In genomic region chr9:88409978-88410377, GRCm38 (mm10) we compare ENCODE assay signal across 31 mouse cellular contexts. TPM values are rescaled to one million over a fixed set of nuclear protein-coding genes. Genes with fewer than 3 reads are reported as not detected.
"Had no signal": no experiment of that assay in that cellular context is flagged by ENCODE, and none has a peak within 500 bp of the region (broad histone marks: within the 10 kb centered on the region; RNA-seq: fewer than 3 reads in every experiment).

No protein-coding gene starts in this region.

- ATAC-seq: forebrain, embryonic 13.5 days; forebrain, embryonic 14.5 days; forebrain, embryonic 15.5 days; forebrain, embryonic 16.5 days; forebrain, postnatal 0 days had no signal

- H3K9ac ChIP-seq: embryonic facial prominence, embryonic 12.5 days; embryonic facial prominence, embryonic 13.5 days; embryonic facial prominence, embryonic 15.5 days; forebrain, embryonic 12.5 days; forebrain, embryonic 13.5 days; forebrain, embryonic 15.5 days; forebrain, postnatal 0 days had no signal

- DNase-seq: cerebellum, postnatal 10 days; cerebellum, postnatal 14 days; cerebellum, postnatal 25 days; cerebellum, postnatal 36 days; embryo, embryonic 11 days; forebrain, postnatal 0 days; gastrocnemius, adult 2 months; gastrocnemius, postnatal 10 days; gastrocnemius, postnatal 14 days; gastrocnemius, postnatal 25 days; gastrocnemius, postnatal 36 days; heart, adult 11 months; heart, adult 18-20 months; heart, adult 2 months had no signal

- H3K27me3 ChIP-seq: embryonic facial prominence, embryonic 12.5 days; embryonic facial prominence, embryonic 13.5 days; embryonic facial prominence, embryonic 15.5 days; forebrain, embryonic 12.5 days; forebrain, embryonic 13.5 days; forebrain, embryonic 15.5 days had no signal

- H3K4me2 ChIP-seq: embryonic facial prominence, embryonic 12.5 days; embryonic facial prominence, embryonic 13.5 days; embryonic facial prominence, embryonic 15.5 days; forebrain, embryonic 12.5 days; forebrain, embryonic 13.5 days; forebrain, embryonic 15.5 days had no signal

- H3K4me1 ChIP-seq: embryonic facial prominence, embryonic 10.5 days; embryonic facial prominence, embryonic 12.5 days; embryonic facial prominence, embryonic 13.5 days; embryonic facial prominence, embryonic 15.5 days; forebrain, embryonic 10.5 days; forebrain, embryonic 12.5 days; forebrain, embryonic 13.5 days; forebrain, embryonic 15.5 days; heart, embryonic 10.5 days had no signal

- H3K9me3 ChIP-seq: embryonic facial prominence, embryonic 10.5 days; embryonic facial prominence, embryonic 12.5 days; embryonic facial prominence, embryonic 13.5 days; embryonic facial prominence, embryonic 15.5 days; forebrain, embryonic 10.5 days; forebrain, embryonic 12.5 days; forebrain, embryonic 13.5 days; forebrain, embryonic 15.5 days; heart, embryonic 10.5 days had no signal

- H3K4me3 ChIP-seq: embryonic facial prominence, embryonic 10.5 days; embryonic facial prominence, embryonic 12.5 days; embryonic facial prominence, embryonic 13.5 days; embryonic facial prominence, embryonic 15.5 days; erythroblast, embryonic 14.5 days; forebrain, embryonic 10.5 days; forebrain, embryonic 12.5 days; forebrain, embryonic 13.5 days; forebrain, embryonic 15.5 days; gastrocnemius, adult 2 months; heart, adult 2 months; heart, embryonic 10.5 days had no signal

- H3K27ac ChIP-seq: embryonic facial prominence, embryonic 10.5 days; embryonic facial prominence, embryonic 12.5 days; embryonic facial prominence, embryonic 13.5 days; embryonic facial prominence, embryonic 15.5 days; forebrain, embryonic 10.5 days; forebrain, embryonic 12.5 days; forebrain, embryonic 13.5 days; forebrain, embryonic 15.5 days; gastrocnemius, adult 2 months; heart, adult 2 months; heart, embryonic 10.5 days had no signal

RNA-seq across cellular contexts. Expression of gene Gm20537, which starts 46.4 kb away (rescaled TPM):
- total RNA-seq: common myeloid progenitor, adult 5-6 weeks; gastrocnemius, adult 18-20 months; gastrocnemius, adult 2 months; gastrocnemius, postnatal 10 days; granulocyte monocyte progenitor cell, adult 5-6 weeks had no signal
- polyA plus RNA-seq: embryonic facial prominence, embryonic 11.5 days; erythroblast, embryonic 14.5 days; forebrain, postnatal 0 days; gonadal fat pad, adult 2 months; heart, adult 2 months had no signal
